Mouse (Mus musculus): Measurements from ENCODE around the gene Sptlc2.

The Sptlc2 gene

GRCm38 (mm10) chr12:87394316-87394715 is 6.2 kb upstream of the Sptlc2 start:
- DNase-seq (ENCODE audit: low spot score in 2 of 2): no peak

GRCm38 (mm10) chr12:87393447-87394145 is 5.4 kb upstream of the Sptlc2 start:
- no peak for DNase-seq (ENCODE audit: low spot score in 2 of 2)

GRCm38 (mm10) chr12:87391355-87391754 is 3.2 kb upstream of the Sptlc2 start:
- no peak for DNase-seq (ENCODE audit: low spot score in 2 of 2)

GRCm38 (mm10) chr12:87389231-87389630 is 1.1 kb upstream of the Sptlc2 start:
- no peak for DNase-seq (ENCODE audit: low spot score in 2 of 2)

GRCm38 (mm10) chr12:87387171-87388121 is 709 bp downstream of the Sptlc2 start:
- DNase-seq (ENCODE audit: low spot score in 2 of 2): peak; percentile 31 to 41

- no peak for DNase-seq (ENCODE audit: low spot score in 2 of 2)
Observed at GRCm38 (mm10) chr12:87385051-87385450, 3.1 kb downstream of the Sptlc2 start.

GRCm38 (mm10) chr12:87381380-87381682 is 6.8 kb downstream of the Sptlc2 start:
- DNase-seq (ENCODE audit: low spot score in 2 of 2): no peak

GRCm38 (mm10) chr12:87380586-87381379 is 7.4 kb downstream of the Sptlc2 start:
- DNase-seq (ENCODE audit: low spot score in 2 of 2): no peak

- DNase-seq (ENCODE audit: low spot score in 2 of 2): no peak
Observed at GRCm38 (mm10) chr12:87379496-87379895, 8.7 kb downstream of the Sptlc2 start.

- no peak for DNase-seq (ENCODE audit: low spot score in 2 of 2)
Observed at GRCm38 (mm10) chr12:87374159-87374558, 14.0 kb downstream of the Sptlc2 start.

- DNase-seq (ENCODE audit: low spot score in 2 of 2): no peak
Observed at GRCm38 (mm10) chr12:87369319-87369718, 18.8 kb downstream of the Sptlc2 start.

GRCm38 (mm10) chr12:87368092-87368491 is 20.1 kb downstream of the Sptlc2 start:
- DNase-seq (ENCODE audit: low spot score in 2 of 2): no peak

- no peak for DNase-seq (ENCODE audit: low spot score in 2 of 2)
Observed at GRCm38 (mm10) chr12:87365676-87366075, 22.5 kb downstream of the Sptlc2 start.

- DNase-seq (ENCODE audit: low spot score in 2 of 2): no peak
Observed at GRCm38 (mm10) chr12:87362111-87362510, 26.0 kb downstream of the Sptlc2 start.

- DNase-seq (ENCODE audit: low spot score in 2 of 2): no peak
Observed at GRCm38 (mm10) chr12:87348029-87348428, 40.1 kb downstream of the Sptlc2 start.

GRCm38 (mm10) chr12:87347511-87347910 is 40.6 kb downstream of the Sptlc2 start:
- no peak for DNase-seq (ENCODE audit: low spot score in 2 of 2)

- DNase-seq (ENCODE audit: low spot score in 2 of 2): no peak
Observed at GRCm38 (mm10) chr12:87343084-87343605, 45.0 kb downstream of the Sptlc2 start.

- no peak for DNase-seq (ENCODE audit: low spot score in 2 of 2)
Observed at GRCm38 (mm10) chr12:87338082-87338481, 50.1 kb downstream of the Sptlc2 start.

GRCm38 (mm10) chr12:87334886-87335285 is 53.3 kb downstream of the Sptlc2 start:
- no peak for DNase-seq (ENCODE audit: low spot score in 2 of 2)

- no peak for DNase-seq (ENCODE audit: low spot score in 2 of 2)
Observed at GRCm38 (mm10) chr12:87333794-87334193, 54.4 kb downstream of the Sptlc2 start.

- no peak for DNase-seq (ENCODE audit: low spot score in 2 of 2)
Observed at GRCm38 (mm10) chr12:87332511-87332910, 55.6 kb downstream of the Sptlc2 start.

GRCm38 (mm10) chr12:87331908-87332307 is 56.2 kb downstream of the Sptlc2 start:
- DNase-seq (ENCODE audit: low spot score in 2 of 2): no peak
